Mouse (Mus musculus): ENCODE data around the gene Nfe2l2.

- TF ChIP-seq CTCF (IDR thresholded peaks at IDR 0.05; ENCODE audit: insufficient read depth, low read length) (no peak), POLR2A (IDR thresholded peaks at IDR 0.05; ENCODE audit: borderline replicate concordance, extremely low read depth, low read depth, low read length) (no peak)
Measured at GRCm38 (mm10) chr2:75682978-75683709, 21.3 kb downstream of the Nfe2l2 start.

Data from lung, adult 2 months (tissue).